Mouse (Mus musculus): ENCODE data around the gene Sema5a.

- TF ChIP-seq CTCF (IDR thresholded peaks at IDR 0.05; ENCODE audit: insufficient read depth, low read length): no peak
- TF ChIP-seq POLR2A (IDR thresholded peaks at IDR 0.05; ENCODE audit: borderline replicate concordance, extremely low read depth, low read depth, low read length): no peak
Measured at GRCm38 (mm10) chr15:32380311-32380710, 135.7 kb downstream of the Sema5a start.
